ENCODE assay signal across 7 mouse cellular contexts in the genomic region with DNA sequence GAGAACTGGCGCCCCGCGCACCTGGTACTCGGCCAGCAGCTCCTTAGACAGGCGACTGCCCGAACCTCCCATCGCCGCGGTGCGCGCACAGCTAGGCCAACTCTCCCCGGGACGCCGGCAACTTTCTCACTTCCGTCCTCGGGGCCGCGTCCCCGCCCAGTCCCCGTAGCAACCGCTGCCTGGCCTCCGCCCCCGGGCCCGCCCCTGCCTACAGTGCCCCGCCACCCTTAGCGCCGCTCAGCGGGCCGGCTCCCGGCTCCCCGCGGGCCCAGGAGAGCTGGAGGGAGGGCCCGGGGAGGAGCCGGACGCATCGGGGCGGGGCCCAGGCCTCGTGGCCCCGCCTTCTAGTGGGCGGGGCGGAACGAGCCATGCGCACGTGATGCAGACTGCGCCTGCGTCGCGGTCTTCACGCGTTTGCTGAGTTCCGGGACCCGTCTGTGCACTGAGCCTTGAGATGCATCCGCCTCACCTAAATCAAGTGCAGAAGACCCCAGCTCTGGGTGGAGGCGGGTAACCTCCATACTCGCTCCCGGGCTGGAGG. TPM values are rescaled to one million over a fixed set of nuclear protein-coding genes. Genes with fewer than 3 reads are reported as not detected.
DNase-seq lines count a peak whose midpoint lies in the region; ATAC-seq and TF ChIP-seq lines count a peak whose summit lies in the region.

A gene (minus strand): TSS at position 325 of the 541 bp plus-strand sequence.
A gene (plus strand): TSS at position 377 of the 541 bp plus-strand sequence.

- peak within 1 kb of the TSS; percentile 78 for H3K4me3 ChIP-seq in intestine, embryonic 16.5 days (ENCODE audit: low read length)
- peak within 1 kb of the TSS; percentile 73 for H3K4me3 ChIP-seq in midbrain, embryonic 12.5 days
- H3K4me3 ChIP-seq in small intestine, adult 2 months (ENCODE audit: low read depth, low read length), result peak within 1 kb of the TSS; percentile 83

- intact Hi-C loops in left cerebral cortex, postnatal 4 days (cut with DNase I), result no loop called here

- peak within 1 kb of the TSS; percentile 78 for H3K9ac ChIP-seq in intestine, embryonic 16.5 days (ENCODE audit: low read depth, low read length)
- peak within 1 kb of the TSS; percentile 70 for H3K9ac ChIP-seq in midbrain, embryonic 12.5 days (replicated peaks)

- H3K27ac ChIP-seq in intestine, embryonic 16.5 days (ENCODE audit: low read length), result peak within 1 kb of the TSS; percentile 93
- H3K27ac ChIP-seq in midbrain, embryonic 12.5 days (replicated peaks), result peak within 1 kb of the TSS; percentile 40; the same call in 1 of the 2 replicates
- H3K27ac ChIP-seq in small intestine, adult 2 months (ENCODE audit: insufficient read depth, low read depth, low read length), result peak within 1 kb of the TSS; percentile 100

- under 1% methylated on average over 56 of the region's 56 CpGs for WGBS in intestine, embryonic 16.5 days
- WGBS in midbrain, embryonic 12.5 days, result under 1% methylated on average over 54 of the region's 56 CpGs
- under 1% methylated on average over 54 of the region's 56 CpGs for WGBS in small intestine, adult 2 months

- no peak for TF ChIP-seq CTCF in small intestine, adult 2 months (IDR thresholded peaks at IDR 0.05; ENCODE audit: extremely low read depth, insufficient read length, insufficient replicate concordance, low read depth, low read length)

- peak; percentile 52 for TF ChIP-seq POLR2A in small intestine, adult 2 months (IDR thresholded peaks at IDR 0.05; ENCODE audit: low read depth, low read length)

- H3K27me3 ChIP-seq in intestine, embryonic 16.5 days (replicated peaks; ENCODE audit: control insufficient read depth, insufficient read depth, low read length), result no peaks in the 10 kb centered on the region
- peaks cover 22% of the 10 kb centered on the region for H3K27me3 ChIP-seq in midbrain, embryonic 12.5 days
- H3K27me3 ChIP-seq in small intestine, adult 2 months (ENCODE audit: control insufficient read depth, insufficient read depth, low read length), result no peaks in the 10 kb centered on the region

- H3K4me2 ChIP-seq in intestine, embryonic 16.5 days (ENCODE audit: low read depth, low read length), result peak within 1 kb of the TSS; percentile 61
- H3K4me2 ChIP-seq in midbrain, embryonic 12.5 days (replicated peaks), result peak within 1 kb of the TSS; percentile 83

- peak; percentile 99 for ATAC-seq in intestine, embryonic 16.5 days
- peak; percentile 97 for ATAC-seq in midbrain, embryonic 12.5 days (ENCODE audit: low FRiP score, low read depth)

- 0 out of 2 replicates have a peak, but pooled peaks cover 4% of the 10 kb centered on the region for H3K36me3 ChIP-seq in intestine, embryonic 16.5 days (ENCODE audit: control insufficient read depth, insufficient read depth, low read length)
- H3K36me3 ChIP-seq in midbrain, embryonic 12.5 days, result peaks cover 6% of the 10 kb centered on the region; the same call in 1 of the 2 replicates
- H3K36me3 ChIP-seq in small intestine, adult 2 months (ENCODE audit: control insufficient read depth, insufficient read depth, low read length), result peaks cover 18% of the 10 kb centered on the region

- peaks cover 7% of the 10 kb centered on the region for H3K4me1 ChIP-seq in intestine, embryonic 16.5 days (ENCODE audit: control insufficient read depth, insufficient read depth, low read length)
- H3K4me1 ChIP-seq in midbrain, embryonic 12.5 days, result peaks cover 20% of the 10 kb centered on the region
- H3K4me1 ChIP-seq in small intestine, adult 2 months (ENCODE audit: control insufficient read depth, insufficient read depth, insufficient read length, low read length), result peaks cover 5% of the 10 kb centered on the region; the same call in 1 of the 2 replicates

- no peaks in the 10 kb centered on the region for H3K9me3 ChIP-seq in intestine, embryonic 16.5 days (ENCODE audit: control insufficient read depth, low read length)
- H3K9me3 ChIP-seq in midbrain, embryonic 12.5 days, result no peaks in the 10 kb centered on the region

- DNase-seq in adrenal gland, adult 2 months, result peak; percentile 99
- DNase-seq in embryo, embryonic 11.5 days (ENCODE audit: low read depth, low spot score), result peak; percentile 95
- peak; percentile 95 for DNase-seq in gastrocnemius, postnatal 4 days (ENCODE audit: low spot score in 2 of 2)
- peak; percentile 93 for DNase-seq in left cerebral cortex, postnatal 4 days

RNA-seq across cellular contexts. Expression of the first gene that starts in this region (rescaled TPM):
- 10 to 100 TPM; 66.7 to 75.3 TPM for total RNA-seq in adrenal gland, adult 2 months (2021)
- 110 and 126 TPM in 2 replicates for polyA plus RNA-seq in adrenal gland, adult 2 months (2012; rRNA removed)
- 10 to 100 TPM; 21.1 to 21.2 TPM for total RNA-seq in gastrocnemius, postnatal 4 days (2021)
- polyA plus RNA-seq in intestine, embryonic 16.5 days (2015; fragmentation: Nextera tagmentation; extraction: Ambion mirVana), result 285 and 306 TPM in 2 replicates
- total RNA-seq in left cerebral cortex, postnatal 4 days (2021), result 10 to 100 TPM; 14.2 to 16.4 TPM
- 41.3 and 42.3 TPM in 2 replicates for polyA plus RNA-seq in midbrain, embryonic 12.5 days (2016; fragmentation: Nextera tagmentation; extraction: Ambion mirVana)
- polyA plus RNA-seq in small intestine, adult 2 months (2012; rRNA removed), result 318 and 530 TPM in 2 replicates

RNA-seq across cellular contexts. Expression of the second gene that starts in this region (rescaled TPM):
- 1 to 10 TPM; 3.6 to 4.6 TPM for total RNA-seq in adrenal gland, adult 2 months (2021)
- 2.6 and 2.9 TPM in 2 replicates for polyA plus RNA-seq in adrenal gland, adult 2 months (2012; rRNA removed)
- total RNA-seq in gastrocnemius, postnatal 4 days (2021), result 1 to 10 TPM; 1.7 to 1.9 TPM
- polyA plus RNA-seq in intestine, embryonic 16.5 days (2015; fragmentation: Nextera tagmentation; extraction: Ambion mirVana), result 7.6 and 8.1 TPM in 2 replicates
- 1 to 10 TPM; 4.6 to 5.1 TPM for total RNA-seq in left cerebral cortex, postnatal 4 days (2021)
- 4.0 and 4.6 TPM in 2 replicates for polyA plus RNA-seq in midbrain, embryonic 12.5 days (2016; fragmentation: Nextera tagmentation; extraction: Ambion mirVana)
- polyA plus RNA-seq in small intestine, adult 2 months (2012; rRNA removed), result 2.3 and 3.2 TPM in 2 replicates

Comparison
In these comparisons a context has a peak if more than half of its experiments do, and no peak if none do; other contexts are left out.
1. Peak in every context shown above with its lines: DNase-seq, ATAC-seq, H3K4me3 ChIP-seq and H3K27ac ChIP-seq.
2. H3K27ac ChIP-seq: peak in every context shown above with its lines; median percentile 100 in small intestine, adult 2 months; 93 in intestine, embryonic 16.5 days; 40 in midbrain, embryonic 12.5 days.